Mouse (Mus musculus) midbrain, embryonic 10.5 days (tissue): ENCODE measurements around the gene Slc43a1. TPM values are rescaled to one million over a fixed set of nuclear protein-coding genes. Genes with fewer than 3 reads are reported as not detected.

Experiments used
- DNase-seq: peaks from one replicate; pipeline ENCODE4 v3.0.0-alpha.2; 2017; ENCODE audit warnings: low spot score
- H3K27ac ChIP-seq: fragments of 300-500 bp; sonication (generic); replicated peaks from 2 replicates; pipeline ENCODE4 v1.5.1; 2016; ENCODE audit warnings: mild to moderate bottlenecking
- H3K27me3 ChIP-seq: fragments of 300-500 bp; sonication (generic); 2 replicates; pipeline ENCODE4 v1.6.1; 2016; ENCODE audit warnings: low read depth, mild to moderate bottlenecking; ENCODE audit not compliant: poor library complexity, severe bottlenecking
- H3K36me3 ChIP-seq: fragments of 300-500 bp; sonication (generic); 2 replicates; pipeline ENCODE4 v1.6.1; 2016; ENCODE audit warnings: mild to moderate bottlenecking, moderate library complexity
- H3K4me1 ChIP-seq: fragments of 300-500 bp; sonication (generic); 2 replicates; pipeline ENCODE4 v1.6.1; 2016
- H3K4me3 ChIP-seq: fragments of 300-500 bp; sonication (generic); 2 replicates; pipeline ENCODE4 v1.5.1; 2016; ENCODE audit warnings: mild to moderate bottlenecking, moderate library complexity
- H3K9me3 ChIP-seq: fragments of 300-500 bp; sonication (generic); replicated peaks from 2 replicates; pipeline ENCODE4 v1.6.1; 2016; ENCODE audit warnings: mild to moderate bottlenecking
- WGBS: fragments of 180-500 bp; shearing (Covaris S2); methylation state at CpG from one replicate; pipeline ENCODE4 v1.1.7; 2016; 5-methylcytosine and 5-hydroxymethylcytosine counted together
- polyA plus RNA-seq: library from polyadenylated mRNA; unstranded; fragments of >200 nt; fragmentation: Nextera tagmentation; extraction: Ambion mirVana; gene quantifications from 2 replicates; pipeline ENCODE4 v1.2.1, GENCODE M21; 2016

The Slc43a1 gene
- polyA plus RNA-seq, 1 experiment from 2014 or later, result 26.1 TPM

GRCm38 (mm10) chr2:84858551-84858950 is 19.9 kb downstream of the Slc43a1 start:
- Histone ChIP-seq H3K27me3 (no peaks in the 10 kb centered on the region), H3K4me3 (no peak overlapping the region), H3K4me1 (no peaks in the 10 kb centered on the region), H3K36me3 (peaks cover 86% of the 10 kb centered on the region), H3K27ac (no peak overlapping the region), H3K9me3 (no peaks in the 10 kb centered on the region)
- 100% methylated on average over 1 of the region's 1 CpGs for WGBS
- no peak for DNase-seq

DNA sequence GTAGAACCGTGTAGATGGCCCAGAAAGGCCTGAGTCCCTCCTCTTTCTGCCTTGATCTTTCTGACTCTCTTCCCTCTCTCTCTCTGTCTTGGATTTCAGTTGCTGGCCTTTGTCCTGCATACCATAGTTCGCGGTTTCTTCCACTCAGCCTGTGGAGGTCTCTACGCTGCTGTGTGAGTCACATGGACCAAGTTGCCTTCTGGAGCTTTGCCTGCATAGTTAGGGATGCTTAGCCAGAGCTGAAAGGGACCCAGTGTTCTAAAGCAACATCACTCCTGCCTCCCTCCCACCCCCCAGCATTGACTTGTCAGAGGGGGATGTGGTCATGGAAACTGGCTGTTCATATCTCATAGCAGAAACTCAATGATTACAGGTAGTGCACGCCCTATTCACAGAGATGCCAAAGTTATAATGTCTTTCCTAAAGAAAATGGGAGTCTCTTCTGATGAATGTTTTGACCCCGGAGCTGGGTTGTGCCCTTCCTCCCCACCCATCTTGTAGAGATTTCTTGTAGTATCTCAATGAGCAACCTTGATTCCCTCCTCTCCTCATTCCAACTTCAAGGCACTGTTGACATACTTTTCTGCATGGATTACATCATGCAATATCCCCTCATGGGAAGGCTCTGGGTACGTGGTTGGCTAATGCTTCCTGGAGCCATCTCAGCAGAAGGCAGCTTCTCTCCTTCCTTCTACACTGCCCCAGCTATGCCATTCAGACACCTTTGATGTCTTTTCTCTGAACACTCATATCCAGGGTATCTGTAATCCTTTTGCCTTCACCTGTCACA is 21.5 kb downstream of the Slc43a1 start:
- Histone ChIP-seq H3K27me3 (peaks cover 5% of the 10 kb centered on the region), H3K4me3 (no peak overlapping the region), H3K9me3 (no peaks in the 10 kb centered on the region), H3K36me3 (peaks cover 70% of the 10 kb centered on the region), H3K4me1 (peaks cover 4% of the 10 kb centered on the region; the same call in 1 of the 2 replicates), H3K27ac (no peak overlapping the region)
- 92% methylated on average over 7 of the region's 7 CpGs for WGBS
- DNase-seq, result no peak

DNA sequence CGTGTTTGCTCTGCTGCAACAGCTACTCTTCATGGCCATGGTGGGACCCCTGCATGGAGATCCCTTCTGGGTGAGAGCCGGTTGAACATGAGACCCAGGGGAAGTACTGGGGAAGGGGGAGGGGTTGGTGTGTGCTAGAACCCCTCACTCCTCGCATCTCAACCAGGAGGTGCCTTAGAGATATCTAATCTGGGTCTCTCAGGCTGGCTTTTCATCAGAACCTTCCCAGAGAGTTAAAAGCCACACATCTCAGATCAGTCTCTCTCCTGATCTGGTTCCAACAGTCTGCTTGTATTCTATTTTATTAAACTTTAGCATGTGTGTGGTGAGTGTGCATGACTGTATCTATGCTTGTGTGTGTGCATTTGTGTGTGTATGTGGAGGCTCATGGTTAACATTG is 22.8 kb downstream of the Slc43a1 start:
- H3K36me3 ChIP-seq, result peaks cover 59% of the 10 kb centered on the region

GRCm38 (mm10) chr2:84862231-84862630 is 23.6 kb downstream of the Slc43a1 start:
- peaks cover 51% of the 10 kb centered on the region for H3K36me3 ChIP-seq
- H3K4me3 ChIP-seq, result no peak overlapping the region
- no peak for DNase-seq
- H3K4me1 ChIP-seq, result peaks cover 18% of the 10 kb centered on the region
- H3K27ac ChIP-seq, result no peak overlapping the region
- H3K9me3 ChIP-seq, result no peaks in the 10 kb centered on the region
- WGBS, result 89% methylated on average over 3 of the region's 3 CpGs
- H3K27me3 ChIP-seq, result peaks cover 26% of the 10 kb centered on the region

More for the DNA sequence above, 22.8 kb downstream of the Slc43a1 start:
- Histone ChIP-seq H3K4me1 (peaks cover 16% of the 10 kb centered on the region), H3K27ac (no peak overlapping the region), H3K27me3 (peaks cover 18% of the 10 kb centered on the region), H3K4me3 (no peak overlapping the region), H3K9me3 (no peaks in the 10 kb centered on the region)
- DNase-seq, result no peak
- 88% methylated on average over 3 of the region's 3 CpGs for WGBS

DNA sequence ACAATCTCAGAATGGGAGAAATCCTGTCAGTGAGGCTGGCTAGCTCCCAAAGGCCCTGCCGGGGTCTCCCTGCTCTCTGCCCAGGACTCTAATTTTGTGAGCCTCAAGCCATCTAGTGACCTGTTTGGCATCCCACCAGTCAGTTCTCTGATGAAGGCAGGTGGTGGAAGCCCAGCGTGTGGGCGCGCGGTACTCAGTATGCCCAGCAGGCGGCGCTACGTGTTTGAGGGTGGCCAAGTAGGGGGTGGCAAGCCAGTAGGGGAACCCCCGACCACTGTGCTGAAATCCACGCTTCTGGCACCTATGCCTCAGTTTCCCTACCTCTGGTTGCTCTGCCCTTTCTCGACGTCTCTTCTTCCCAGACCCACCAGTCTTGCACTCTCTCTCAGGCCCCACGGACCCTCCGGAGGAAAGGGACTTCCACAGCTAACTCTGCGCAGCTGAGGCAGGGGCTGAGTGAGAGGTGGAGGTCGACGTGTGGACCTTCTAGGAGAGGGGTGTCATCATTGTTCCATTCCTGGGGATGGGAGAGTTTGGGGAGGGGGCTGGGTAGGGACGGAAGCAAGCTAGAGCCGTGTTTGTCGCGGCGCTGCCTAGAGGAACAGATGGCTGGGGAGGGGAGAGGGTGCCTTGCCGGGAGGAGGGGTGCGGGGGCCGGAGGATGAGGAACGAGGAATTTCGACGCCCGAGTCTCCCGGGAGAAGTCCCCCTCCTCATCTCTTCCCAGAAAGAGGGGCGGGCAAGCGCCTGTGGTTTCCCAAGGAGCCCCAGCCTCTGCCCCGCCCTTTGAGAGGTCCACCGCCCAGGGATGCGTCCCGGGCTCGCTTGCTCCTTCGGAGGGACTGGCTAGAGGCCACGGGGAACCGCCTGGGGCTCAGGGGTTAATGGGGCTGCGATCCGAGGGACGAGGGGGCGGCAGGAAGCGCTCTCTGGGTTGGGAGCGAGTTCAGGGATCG is 27.2 kb downstream of the Slc43a1 start:
- peaks cover 62% of the 10 kb centered on the region for H3K27me3 ChIP-seq
- WGBS, result under 1% methylated on average over 47 of the region's 47 CpGs
- peak; percentile 77 for DNase-seq
- H3K27ac ChIP-seq, result peak overlapping the region; percentile 70
- peaks cover 19% of the 10 kb centered on the region for H3K36me3 ChIP-seq
- peaks cover 18% of the 10 kb centered on the region for H3K4me1 ChIP-seq
- H3K9me3 ChIP-seq, result no peaks in the 10 kb centered on the region
- peak overlapping the region; percentile 55 for H3K4me3 ChIP-seq

- Histone ChIP-seq H3K4me3 (no peak overlapping the region), H3K27ac (no peak overlapping the region), H3K4me1 (peaks cover 33% of the 10 kb centered on the region), H3K9me3 (no peaks in the 10 kb centered on the region), H3K27me3 (peaks cover 89% of the 10 kb centered on the region), H3K36me3 (no peaks in the 10 kb centered on the region)
- DNase-seq, result peak; percentile 74
- WGBS, result 10% methylated on average over 5 of the region's 5 CpGs
Observed at GRCm38 (mm10) chr2:84868521-84868943, 29.9 kb downstream of the Slc43a1 start.

- no peak for DNase-seq
- Histone ChIP-seq H3K27ac (no peak overlapping the region), H3K9me3 (no peaks in the 10 kb centered on the region), H3K4me3 (no peak overlapping the region), H3K36me3 (no peaks in the 10 kb centered on the region), H3K4me1 (peaks cover 33% of the 10 kb centered on the region), H3K27me3 (peaks cover 93% of the 10 kb centered on the region)
- WGBS, result 72% methylated on average over 2 of the region's 2 CpGs
Observed at GRCm38 (mm10) chr2:84868977-84869376, 30.3 kb downstream of the Slc43a1 start.

DNA sequence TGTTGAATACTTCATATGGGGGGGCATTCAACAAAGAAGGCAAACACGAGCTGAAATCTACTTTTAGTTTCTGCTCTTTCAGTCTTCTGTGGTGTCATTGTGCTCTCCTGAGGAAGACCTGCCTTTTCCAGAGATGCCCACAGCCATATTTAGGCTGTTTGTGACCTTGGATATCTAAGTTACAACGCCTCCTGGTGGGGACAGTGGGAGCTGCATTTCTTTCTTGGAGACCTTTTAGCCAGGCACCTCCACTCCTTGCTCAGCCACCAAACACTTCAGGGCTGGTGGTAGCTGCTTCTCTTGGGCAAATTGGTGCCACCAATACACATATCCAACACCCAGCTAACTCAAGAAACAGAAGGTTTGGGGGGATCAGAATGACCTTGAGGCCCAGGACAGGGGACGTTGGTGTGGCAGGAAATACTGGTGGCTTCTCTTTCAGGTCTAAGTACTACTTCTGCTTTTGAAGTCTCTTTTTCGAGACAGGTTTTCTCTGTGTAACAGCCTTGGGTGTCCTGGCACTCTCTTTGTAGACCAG is 32.0 kb downstream of the Slc43a1 start:
- Histone ChIP-seq H3K4me3 (no peak overlapping the region), H3K9me3 (no peaks in the 10 kb centered on the region), H3K27me3 (peaks cover 100% of the 10 kb centered on the region), H3K27ac (no peak overlapping the region), H3K36me3 (no peaks in the 10 kb centered on the region), H3K4me1 (peaks cover 31% of the 10 kb centered on the region)
- WGBS, result 70% methylated on average over 4 of the region's 4 CpGs
- no peak for DNase-seq

- Histone ChIP-seq H3K4me1 (peaks cover 21% of the 10 kb centered on the region), H3K9me3 (no peaks in the 10 kb centered on the region), H3K4me3 (peak overlapping the region; percentile 57), H3K27me3 (peaks cover 98% of the 10 kb centered on the region), H3K27ac (peak overlapping the region; percentile 49; the same call in 1 of the 2 replicates), H3K36me3 (no peaks in the 10 kb centered on the region)
- WGBS, result 1% methylated on average over 78 of the region's 78 CpGs
- peak; percentile 38 for DNase-seq
Observed at GRCm38 (mm10) chr2:84872105-84872716, 33.6 kb downstream of the Slc43a1 start.

- Histone ChIP-seq H3K4me3 (no peak overlapping the region), H3K36me3 (no peaks in the 10 kb centered on the region), H3K27ac (no peak overlapping the region), H3K4me1 (peaks cover 21% of the 10 kb centered on the region), H3K27me3 (peaks cover 76% of the 10 kb centered on the region), H3K9me3 (no peaks in the 10 kb centered on the region)
- WGBS, result 57% methylated on average over 6 of the region's 6 CpGs
- no peak for DNase-seq
Observed at GRCm38 (mm10) chr2:84875842-84876241, 37.2 kb downstream of the Slc43a1 start.

DNA sequence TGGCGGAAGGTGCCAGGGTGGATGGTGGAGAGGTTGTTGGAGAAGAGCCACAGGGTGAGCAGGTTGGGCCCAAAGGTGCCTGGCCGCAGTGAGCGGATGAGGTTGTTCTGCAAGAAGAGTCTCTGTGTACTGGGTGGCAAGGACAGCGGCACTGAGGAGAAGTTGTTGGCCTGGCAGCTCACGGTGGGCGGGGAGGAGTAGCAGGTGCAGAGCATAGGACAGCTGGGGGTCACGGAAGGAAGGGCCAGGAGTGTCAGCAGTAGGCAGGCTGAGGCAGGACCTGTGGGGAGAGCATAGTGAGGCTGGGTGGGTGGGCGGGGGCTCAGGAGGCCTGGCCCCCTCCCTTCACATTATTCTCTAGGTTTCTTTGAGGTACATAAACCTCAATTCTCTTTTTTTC is 41.9 kb downstream of the Slc43a1 start:
- no peaks in the 10 kb centered on the region for H3K36me3 ChIP-seq
- H3K4me1 ChIP-seq, result peaks cover 34% of the 10 kb centered on the region
- 85% methylated on average over 8 of the region's 8 CpGs for WGBS
- H3K27me3 ChIP-seq, result peaks cover 76% of the 10 kb centered on the region
- no peak overlapping the region for H3K4me3 ChIP-seq
- no peak overlapping the region for H3K27ac ChIP-seq
- H3K9me3 ChIP-seq, result no peaks in the 10 kb centered on the region
- DNase-seq, result no peak

DNA sequence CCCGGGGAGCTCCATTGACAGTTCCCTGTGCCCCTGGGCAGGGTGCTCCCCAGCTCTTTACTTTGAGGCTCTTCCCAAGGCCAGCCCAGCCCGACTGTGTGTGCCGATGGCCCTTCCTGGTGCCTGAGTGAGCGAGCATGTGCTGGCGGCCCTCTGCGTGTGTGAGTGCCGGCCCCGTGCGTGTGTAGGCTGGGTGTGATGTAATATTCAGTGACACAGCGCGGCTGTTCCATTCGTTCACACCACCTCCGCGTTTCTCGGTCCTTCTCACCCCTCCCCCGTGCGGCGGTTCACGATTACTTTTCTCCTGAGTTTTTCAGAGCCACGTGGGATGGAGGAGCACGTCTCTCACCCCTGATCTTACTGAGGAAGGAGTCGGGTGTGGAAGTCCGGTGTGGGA is 44.0 kb downstream of the Slc43a1 start:
- Histone ChIP-seq H3K4me3 (peak overlapping the region; percentile 43), H3K4me1 (peaks cover 53% of the 10 kb centered on the region), H3K9me3 (no peaks in the 10 kb centered on the region), H3K27me3 (peaks cover 80% of the 10 kb centered on the region), H3K36me3 (no peaks in the 10 kb centered on the region), H3K27ac (no peak overlapping the region)
- DNase-seq, result peak; percentile 31
- WGBS, result 10% methylated on average over 23 of the region's 23 CpGs
